Mouse (Mus musculus): ENCODE measurements around the gene Sart1.

DNA sequence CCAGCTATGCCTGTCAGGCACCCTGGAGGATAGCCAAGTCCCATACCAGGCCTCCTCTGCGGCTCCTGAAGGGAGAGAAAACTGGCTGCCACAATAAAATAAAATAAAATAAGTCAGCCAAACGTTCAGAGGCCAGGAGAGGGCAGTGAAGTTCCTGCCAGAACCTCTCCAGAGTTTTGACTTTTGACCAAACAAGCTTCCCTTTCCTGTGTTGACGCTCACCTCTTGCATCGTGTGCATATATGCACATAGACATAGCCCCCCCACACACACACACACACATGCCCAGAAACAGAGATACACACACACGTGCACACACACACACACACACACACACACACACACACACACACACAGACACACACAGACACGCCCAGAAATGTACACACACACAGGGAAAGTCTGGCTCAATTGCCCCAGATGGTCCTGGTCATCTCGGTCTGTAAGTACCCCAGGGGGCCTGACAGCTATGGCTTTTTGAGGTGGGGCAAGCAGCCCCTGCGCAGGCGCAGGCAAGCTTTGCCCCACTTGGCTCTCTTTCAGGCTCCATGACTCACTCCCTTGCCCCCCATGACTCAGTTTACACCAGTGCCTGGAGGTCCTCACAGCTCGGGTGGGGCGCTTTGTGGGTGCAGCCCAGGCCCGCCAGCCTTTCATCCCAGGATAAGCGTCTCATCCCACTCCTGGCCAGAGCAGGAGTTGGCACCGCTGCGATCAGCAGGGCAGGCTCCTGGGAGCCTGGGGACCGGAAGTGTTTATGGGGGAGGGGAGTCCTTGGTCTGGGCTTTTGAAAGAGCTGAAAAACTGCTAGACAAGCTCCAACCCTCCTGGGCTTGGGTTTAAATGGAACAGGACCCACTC lies 44.7 kb upstream of the Sart1 start:
- TF ChIP-seq GATA1 (IDR thresholded peaks at IDR 0.05; ENCODE audit: borderline replicate concordance, low read length) = no peak
- TF ChIP-seq CTCF (IDR thresholded peaks at IDR 0.05; ENCODE audit: low read depth, low read length) = no peak
- TF ChIP-seq TAL1 (conservative IDR thresholded peaks at IDR 0.05; ENCODE audit: low read depth, low read length) = no peak

Data from G1E (cell line).